Mouse (Mus musculus) megakaryocyte, adult 5-6 weeks (primary cell): ENCODE results near the gene Tmem41b. TPM values are rescaled to one million over a fixed set of nuclear protein-coding genes. Genes with fewer than 3 reads are reported as not detected.
"Not testable (repeated sequence)": the region's sequence is repeated elsewhere in the genome, so short reads cannot be mapped to it uniquely, and the experiment has no call there.

Experiments used
- ATAC-seq: 2 replicates; pipeline ENCODE4 v1.8.0; 2016; ENCODE audit warnings: mild to moderate bottlenecking, inconsistent platforms; ENCODE audit not compliant: poor library complexity, severe bottlenecking
- total RNA-seq, 2 experiments: library from RNA; stranded (forward) in 1 of 2; stranded (reverse) in 1 of 2; fragments of 153-499, 151-499 nt in 1 of 2; fragments of 221-1000, 200-1000 nt in 1 of 2; gene quantifications; 2 replicates each; pipeline versions ENCODE4 v1.2.3 to v1.2.4; 2015 to 2017

Gene Tmem41b
- total RNA-seq (2015), result 34.0 and 38.7 TPM in 2 replicates
- 31.5 and 40.0 TPM in 2 replicates for total RNA-seq (2017)

DNA sequence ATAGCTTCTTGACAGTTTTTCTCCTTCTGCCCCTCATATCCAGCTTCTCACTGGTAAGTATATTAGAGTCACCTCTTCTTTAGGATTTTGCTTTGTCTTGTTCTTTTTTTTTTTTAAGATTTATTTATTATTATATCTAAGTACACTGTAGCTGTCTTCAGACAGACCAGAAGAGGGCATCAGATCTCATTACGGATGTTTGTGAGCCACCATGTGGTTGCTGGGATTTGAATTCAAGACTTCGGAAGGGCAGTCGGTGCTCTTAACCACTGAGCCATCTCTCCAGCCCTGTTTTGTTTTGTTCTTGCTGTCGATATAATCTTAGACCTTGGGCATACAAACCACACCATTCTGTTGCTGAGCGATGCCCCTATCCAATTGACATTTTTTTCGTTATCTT is at the start of gene Tmem41b:
Tmem41b (minus strand) TSS at position 155 of the 400 bp plus-strand sequence.
- not testable (repeated sequence) for ATAC-seq

DNA sequence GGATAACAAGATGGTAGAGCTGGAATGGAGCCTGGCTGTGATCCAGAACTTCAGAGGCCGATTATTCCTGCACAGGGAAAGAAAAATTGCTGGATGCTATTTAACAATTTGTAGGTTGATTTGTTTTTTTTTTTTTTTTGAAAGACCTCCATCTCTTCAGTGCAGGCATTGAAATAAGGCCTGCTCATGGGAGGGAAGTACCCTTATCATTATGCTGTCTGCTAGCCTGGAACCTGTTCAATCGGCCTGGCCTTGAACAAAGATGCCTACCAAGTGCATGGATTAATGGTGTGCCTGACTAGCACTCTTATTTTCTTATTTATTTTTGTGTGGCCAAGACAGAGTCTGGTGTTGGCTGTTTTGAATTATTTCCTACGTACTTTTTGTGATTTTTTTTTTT is 43.6 kb upstream of the Tmem41b start:
- no peak for ATAC-seq

DNA sequence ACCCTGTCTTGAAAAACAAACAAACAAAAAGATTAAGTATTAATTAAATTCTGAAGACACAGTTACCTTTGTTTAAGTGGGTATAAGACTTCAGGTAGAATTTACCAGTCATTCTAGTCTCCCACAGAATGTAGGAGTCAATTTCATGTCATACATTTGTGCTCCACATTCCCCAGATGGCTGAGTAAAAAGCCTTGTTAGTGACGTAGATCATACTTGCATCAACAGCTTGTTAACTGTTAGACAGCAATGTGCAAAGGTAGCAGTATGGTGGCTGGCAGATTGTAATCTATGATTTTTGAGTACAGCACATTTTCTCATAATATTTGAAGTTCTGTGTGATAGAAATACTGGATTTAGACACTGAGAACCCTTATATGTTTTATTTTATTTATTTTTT is 42.1 kb upstream of the Tmem41b start:
- no peak for ATAC-seq

DNA sequence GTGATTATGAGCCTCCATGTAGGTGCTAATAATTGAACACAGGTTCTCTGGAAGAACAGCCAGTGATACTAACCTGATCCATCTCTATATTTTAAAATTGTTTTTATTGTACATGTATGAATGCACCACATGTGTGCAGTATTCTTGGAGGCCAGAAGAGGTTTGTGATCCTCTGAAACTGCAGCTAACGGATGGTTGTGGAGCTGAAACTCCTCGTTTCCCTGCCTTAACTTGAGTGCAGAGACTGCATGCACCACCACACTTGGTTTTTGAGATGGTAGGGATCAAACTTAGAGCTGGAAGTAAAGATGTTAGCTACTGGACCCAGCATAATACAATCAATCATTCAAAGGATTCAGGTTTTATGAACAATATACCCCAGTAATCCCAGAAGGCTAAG is 39.9 kb upstream of the Tmem41b start:
- no peak for ATAC-seq

DNA sequence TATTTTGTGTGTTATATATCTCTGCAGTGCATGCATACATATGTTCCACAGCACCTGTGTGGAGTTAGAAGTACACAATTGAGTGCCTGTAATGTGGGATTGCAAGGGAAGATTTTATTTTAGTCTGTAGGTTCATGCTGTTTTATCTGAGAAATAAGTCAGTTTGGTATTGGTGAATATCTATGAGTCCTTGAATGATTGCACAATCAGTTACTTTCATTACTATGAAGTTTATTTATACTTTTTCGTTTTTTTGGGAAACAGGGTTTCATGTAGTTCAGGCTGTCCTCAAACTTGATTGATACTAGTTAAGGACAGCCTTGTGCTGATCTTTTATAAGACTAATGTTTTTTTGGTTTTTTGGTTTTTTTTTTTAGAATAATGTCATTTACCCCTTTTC is 36.8 kb upstream of the Tmem41b start:
- ATAC-seq, result no peak

DNA sequence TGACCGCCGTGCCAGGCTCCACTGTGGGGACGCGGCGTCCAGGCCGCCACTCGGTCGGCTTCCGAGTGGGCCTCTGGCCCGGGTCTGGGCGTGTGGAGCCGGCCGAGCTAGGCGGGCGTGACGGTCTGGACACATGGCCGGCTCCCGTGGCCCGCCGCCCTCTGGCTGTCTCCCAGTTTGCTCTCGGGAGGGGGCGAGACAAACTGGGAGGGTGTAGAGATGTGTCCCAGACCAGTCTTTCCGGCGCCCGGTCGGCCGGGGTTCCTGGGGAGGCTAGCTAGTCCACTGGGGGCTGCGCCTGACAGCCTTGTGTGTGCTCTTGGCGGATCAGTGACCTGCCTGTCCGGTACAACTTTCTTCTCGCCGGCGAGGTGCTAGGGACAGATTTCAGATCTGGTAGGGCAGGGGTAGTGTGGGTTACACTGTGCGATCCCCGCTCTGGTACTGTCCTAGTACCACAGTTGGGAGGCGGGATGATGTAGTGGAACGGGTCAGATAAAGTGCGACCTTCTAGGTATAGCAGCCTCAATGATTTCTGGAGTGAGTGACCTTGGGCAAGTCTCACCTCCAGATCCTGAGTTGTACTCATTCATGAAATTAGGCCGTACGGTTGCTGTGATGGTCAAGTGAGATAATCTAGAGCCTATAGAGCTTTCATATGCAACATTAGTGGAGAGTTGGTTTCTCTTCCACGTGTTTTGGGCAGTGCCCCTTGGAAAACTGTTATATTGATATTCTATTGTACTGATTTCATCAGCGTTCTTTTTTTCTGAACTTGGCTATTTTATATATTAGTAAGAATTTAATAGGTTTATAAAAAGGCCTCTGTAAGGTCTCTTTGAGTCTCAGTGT is 32.1 kb upstream of the Tmem41b start:
- peak; percentile 55 for ATAC-seq

DNA sequence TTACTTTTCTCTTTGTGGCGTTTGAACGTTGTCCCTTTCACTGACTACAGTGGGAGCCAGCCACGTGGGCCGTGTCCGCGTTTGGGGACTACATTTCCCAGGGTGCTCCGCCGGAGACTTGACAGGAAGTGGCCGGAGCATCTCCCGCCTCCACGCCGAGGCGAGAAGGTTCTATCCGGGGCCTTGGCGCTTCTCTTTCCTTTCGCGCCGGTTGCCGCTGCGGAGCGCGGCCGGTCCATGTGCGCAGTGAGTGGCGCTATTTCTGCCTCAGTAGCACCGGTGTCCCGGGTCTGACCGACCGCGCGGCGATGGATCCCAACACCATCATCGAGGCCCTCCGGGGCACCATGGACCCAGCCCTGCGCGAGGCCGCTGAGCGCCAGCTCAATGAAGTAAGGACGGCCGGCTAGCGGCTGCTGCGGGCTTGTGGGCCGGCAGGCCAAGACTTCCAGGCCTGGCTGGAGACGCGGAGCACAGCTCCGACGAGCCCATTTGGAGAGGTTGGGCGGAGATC is 31.4 kb upstream of the Tmem41b start, which contains the start of gene Ipo7:
Ipo7 (plus strand) TSS at position 158 of the 514 bp plus-strand sequence.
- peak; percentile 99 for ATAC-seq

DNA sequence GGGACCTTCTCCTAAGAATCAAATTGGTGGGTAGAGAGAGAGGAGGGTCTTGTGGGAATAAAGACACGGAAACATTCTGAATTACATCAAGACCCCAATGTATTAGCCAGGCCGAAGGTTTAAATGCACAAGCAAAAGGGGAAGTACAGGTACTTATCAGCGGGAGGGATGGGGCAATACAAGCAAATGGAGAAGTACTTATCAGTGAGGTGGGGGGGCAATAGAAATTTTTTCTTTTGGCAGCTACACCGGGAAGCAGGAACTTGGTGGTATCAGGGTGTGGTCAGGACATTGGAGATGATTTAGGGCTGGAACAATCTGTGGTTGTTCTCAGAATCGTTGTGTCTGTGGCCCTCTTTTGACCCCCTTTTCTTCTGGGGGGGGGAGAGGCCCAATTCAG is 27.5 kb upstream of the Tmem41b start:
- ATAC-seq, result no peak

DNA sequence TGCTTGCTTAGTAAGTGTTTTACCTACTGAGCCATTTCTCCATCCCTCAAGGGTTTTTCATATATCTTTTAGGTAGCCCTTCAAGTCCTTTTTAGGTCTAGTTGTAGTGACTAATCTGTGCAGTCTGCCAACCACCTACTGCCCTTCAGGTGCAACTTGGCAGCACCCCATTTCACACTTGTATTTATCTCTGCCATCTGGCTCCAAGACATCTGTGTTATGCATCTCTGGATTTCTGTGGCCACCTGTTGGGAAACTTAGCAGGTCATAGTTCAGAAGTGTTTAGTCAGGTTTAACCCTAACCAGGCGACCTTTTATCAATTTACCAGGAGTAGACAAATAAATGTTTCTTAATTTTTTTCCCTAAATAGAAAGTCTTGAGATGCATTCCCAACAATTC is 24.7 kb upstream of the Tmem41b start:
- no peak for ATAC-seq

DNA sequence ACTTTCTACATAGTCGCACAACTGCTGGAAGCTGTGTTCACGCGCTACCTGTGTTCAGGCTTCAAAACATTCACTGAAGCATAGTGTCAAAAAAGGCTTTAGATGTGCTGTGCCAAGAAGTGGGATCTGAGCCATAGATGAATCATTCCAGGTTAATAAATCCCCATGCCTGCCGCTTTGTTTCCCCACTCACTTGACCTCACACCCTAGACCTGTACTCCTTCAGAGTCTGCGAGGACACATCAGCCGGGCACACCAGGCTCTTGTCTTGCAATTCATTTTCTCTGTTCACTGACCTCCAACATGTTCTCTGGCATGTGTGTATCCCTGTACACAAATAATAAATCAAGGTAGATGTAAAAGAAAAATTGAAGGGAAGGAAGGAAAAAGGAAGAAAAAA is 22.4 kb upstream of the Tmem41b start:
- ATAC-seq, result no peak

DNA sequence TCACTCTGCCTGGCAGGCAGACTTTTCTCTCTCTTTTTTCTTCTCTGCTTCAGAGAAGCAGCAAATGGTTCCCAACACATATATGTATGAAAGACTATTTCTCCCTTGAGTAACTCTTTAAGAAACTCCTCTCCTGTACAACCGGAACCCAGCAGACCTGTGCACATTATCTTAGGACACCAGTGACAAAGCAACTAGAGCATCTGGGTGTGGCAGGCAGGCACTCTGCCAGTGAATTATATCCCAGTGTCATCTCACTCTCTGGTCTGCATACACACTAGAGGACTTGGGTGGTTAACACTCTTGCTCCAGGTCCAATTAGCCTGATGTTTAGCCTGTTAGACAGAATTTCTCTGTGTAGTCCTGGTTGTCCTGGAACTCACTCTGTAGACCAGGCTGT is 21.8 kb upstream of the Tmem41b start:
- ATAC-seq, result no peak

DNA sequence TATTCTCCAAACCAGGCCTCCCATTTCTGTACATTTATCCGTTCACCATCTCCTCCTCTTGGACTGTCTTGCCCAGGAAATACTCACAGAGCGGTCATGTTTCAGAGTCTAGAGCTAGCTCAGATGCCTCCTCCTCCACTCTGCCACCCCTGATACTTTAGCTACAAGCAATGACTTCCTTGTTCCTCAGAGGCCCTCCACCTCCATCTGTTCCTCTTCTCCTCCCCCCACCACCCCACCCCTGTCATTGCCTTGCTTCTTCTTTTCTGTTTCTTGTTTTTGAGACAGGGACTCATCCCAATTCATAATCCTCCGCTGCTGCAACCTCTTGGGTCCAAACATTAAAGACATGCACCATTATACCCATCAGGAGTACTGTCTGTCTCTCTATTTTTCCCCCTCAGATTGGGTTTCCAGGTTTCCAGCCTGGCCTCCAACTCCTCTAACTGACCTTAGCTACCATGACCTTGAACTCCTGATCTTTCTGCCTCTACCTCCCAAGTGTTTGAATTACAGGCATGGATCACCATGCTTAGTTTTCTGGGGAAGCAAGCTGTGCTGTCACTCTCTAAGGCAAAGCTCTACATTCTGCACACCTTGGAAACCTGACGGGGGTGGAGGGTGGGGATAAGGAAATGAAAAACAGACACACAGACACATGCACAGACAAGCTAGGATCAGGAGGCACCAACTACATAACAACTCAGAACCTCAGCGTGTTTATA is 19.9 kb upstream of the Tmem41b start:
- ATAC-seq, result peak; percentile 88

DNA sequence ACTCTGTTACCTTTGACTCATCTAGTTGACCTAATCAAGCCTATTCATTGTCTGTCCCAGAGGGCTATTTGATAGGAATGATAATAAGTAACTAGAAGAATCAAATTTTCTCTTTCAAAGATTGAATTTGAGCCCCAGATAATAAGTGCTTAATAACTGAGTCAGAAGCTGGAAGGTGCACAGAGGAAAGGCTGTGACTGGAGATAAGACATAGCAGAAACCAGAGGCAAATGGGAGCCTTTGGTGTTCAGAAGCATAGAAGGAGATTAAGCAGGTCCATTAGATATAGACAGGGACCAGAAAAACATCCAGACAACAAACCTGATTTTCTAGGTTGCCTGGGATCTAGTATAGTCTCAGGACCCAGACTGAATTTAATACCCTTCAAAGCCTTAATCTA is 19.2 kb upstream of the Tmem41b start:
- no peak for ATAC-seq

DNA sequence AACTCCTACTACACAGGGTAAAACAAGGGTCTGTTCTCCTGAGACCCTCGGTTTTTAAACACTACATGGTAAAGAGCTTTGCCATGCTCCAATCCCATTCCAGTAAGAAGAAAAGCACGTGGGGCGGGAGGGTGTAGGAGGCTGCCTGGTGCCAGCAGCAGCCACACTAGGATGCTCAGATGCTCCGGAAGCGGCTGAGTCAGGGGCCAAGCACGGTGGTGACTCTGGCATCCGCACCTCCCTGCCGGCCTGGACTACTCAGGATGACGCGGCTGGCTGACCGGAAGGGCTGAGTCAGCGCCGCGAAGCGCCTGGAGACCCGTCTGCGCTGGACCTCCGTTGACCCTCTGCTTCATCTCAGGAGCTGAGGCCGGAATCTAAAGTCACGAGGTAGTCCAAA is 16.2 kb upstream of the Tmem41b start:
- ATAC-seq, result peak; percentile 55

DNA sequence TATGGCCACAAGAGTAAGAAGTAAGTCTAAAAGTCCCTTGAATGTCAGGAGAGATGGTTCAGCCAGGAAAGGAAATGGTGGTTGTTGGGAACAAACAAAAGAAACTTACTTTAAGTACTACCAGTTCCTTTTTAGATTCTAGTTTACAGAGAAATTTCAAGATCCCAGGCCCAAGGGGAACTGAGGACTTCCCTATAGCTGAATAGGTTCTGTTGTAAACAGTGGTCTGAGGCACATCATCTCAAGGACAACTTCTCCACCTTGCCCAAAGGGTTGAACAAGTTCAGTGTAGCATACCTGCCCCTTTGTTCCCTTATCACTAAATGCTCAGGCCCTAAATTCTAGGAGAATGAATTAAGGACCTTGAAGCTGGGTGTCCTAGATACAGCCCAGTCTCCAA is 15.4 kb upstream of the Tmem41b start:
- peak; percentile 61 for ATAC-seq

DNA sequence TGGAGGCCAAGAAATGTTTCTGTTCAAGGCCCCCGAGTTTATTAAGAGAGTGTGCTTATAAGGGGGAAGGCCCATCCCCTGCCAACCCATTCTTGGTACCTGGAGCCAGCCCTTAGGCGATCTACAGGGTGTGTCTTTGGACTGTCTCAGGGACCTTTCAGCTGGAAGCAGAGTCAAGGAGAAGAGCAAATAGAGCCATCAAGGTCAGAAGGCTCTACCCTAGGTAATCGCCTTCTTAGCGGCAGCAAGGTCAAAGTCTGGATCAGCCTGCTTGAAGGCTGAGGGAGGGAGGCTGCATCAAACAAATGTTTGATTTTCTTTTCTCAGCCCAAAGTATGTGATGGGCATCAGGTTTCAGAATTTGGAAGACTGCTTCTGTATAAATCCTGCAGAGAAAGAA is 11.7 kb upstream of the Tmem41b start:
- no peak for ATAC-seq

DNA sequence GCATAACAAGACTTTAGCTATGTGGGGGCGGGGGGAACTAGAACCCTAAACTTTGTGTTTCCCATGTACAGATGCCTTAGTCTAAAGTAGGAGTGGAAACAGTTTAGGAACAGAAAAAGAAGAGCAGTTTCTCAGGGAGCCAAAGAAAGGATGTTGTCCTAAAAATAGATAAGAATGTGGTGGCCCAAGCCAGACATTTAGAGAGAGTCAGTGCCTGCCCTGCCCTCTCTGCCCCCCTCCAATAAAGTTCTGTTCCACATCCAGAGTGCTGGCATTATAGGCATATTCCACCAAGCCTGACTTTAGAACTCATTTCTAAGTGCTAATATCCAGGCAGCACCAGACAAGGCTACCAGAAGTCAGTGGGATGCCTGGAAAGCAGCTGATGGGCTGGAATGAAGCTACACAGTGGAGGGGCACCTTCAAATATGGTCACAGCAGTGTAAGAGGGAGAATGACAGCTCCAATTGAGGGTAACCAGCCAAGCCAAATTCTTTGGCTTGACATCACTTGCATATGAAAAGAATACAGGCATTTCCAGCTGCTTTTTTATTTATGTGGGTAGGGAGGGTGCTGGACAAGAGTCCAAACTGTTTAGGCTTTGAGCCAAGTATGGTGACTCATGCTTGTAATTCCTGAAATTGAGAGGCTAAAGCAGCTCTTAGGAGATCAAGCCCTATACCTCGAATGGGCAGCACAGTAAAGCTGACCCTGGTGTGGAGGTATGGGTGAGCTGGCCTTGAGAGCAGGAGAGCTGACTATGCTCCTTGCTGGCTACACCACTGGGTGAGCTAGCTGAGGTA is 6.6 kb upstream of the Tmem41b start:
- ATAC-seq, result no peak

DNA sequence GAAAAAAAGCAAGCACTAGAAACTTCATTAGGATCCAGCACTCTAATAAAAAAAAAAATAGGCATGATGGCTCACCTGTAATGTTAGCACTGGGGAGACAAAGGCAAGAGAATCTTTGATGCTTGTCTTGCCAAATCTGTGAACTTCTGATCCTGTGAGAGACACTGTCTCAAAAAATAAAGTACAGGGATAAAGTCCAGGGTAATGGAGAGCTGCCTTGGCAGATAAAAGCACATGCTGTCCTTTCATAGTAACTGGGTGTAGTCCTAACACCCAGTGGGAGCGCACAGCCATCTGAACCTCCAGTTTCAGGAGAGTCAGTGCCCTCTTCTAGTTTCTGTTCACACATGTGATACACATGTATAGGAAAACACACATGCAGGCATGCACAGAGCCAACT is 4.6 kb upstream of the Tmem41b start:
- ATAC-seq, result no peak

DNA sequence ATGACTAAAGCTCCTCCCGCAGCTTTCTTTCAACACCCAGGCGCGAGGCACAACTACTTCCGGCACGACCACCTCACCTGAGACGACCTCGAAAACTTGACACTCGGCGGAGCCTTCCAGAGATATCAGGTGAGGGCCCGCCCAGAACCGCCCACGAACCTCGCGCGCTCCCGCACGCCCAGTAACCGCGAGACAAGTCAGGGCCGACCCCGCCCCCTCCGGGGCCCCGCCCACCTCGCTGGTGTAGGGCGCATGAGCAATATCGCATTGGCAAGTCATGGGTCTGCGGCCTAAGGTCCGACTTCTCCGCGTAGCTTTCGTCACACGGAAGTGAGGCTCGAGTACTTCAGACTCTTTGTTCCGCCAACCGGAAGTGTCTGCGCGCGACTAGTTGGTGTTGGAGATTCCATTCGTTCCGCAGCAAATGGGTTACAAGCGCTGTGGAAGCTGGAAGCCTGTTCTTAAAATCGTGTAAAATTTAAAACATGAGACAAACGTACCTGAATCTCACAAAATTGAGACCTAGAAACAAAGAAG is 528 bp downstream of the Tmem41b start:
- peak; percentile 97 for ATAC-seq

DNA sequence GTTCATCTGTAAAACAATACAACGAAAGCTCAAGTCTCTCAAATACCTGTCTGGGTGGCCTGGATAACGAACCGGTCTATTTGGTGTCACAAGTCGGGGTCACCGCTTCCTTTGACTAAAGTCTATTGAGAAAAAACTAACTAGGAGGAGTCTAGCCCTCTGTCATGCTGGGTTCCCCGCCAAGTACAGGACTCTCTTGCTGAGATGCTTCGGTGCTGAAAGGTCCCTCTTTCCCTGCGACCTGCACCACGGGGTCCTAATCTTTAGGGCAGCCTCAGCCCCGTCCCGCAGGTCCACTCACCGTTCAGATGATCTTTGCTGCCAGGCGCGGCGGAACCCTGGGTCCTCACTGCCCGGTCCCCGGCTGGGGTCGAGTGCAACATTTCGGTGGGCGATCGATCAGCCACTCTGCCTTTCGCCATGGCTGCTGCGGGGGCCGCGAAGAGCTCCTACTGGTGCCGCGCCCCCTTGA is 1.0 kb downstream of the Tmem41b start:
- ATAC-seq, result peak; percentile 35

DNA sequence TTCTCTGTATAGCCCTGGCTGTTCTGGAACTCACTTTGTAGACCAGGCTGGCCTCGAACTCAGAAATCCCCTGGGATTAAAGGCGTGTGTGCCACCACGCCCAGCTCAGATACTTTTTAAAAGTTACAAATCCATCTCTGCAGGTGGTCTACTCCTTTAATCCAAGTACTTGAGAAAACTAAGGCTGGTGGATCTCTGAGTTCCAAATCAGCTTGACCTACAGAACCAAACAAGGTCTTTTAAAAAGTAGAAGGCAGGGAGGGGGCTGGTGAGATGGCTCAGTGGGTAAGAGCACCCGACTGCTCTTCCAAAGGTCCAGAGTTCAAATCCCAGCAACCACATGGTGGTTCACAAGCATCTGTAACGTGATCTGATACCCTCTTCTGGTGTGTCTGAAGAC is 2.1 kb downstream of the Tmem41b start:
- ATAC-seq, result not testable (repeated sequence)
